Mouse (Mus musculus): ENCODE results near the gene Oard1. TPM values are rescaled to one million over a fixed set of nuclear protein-coding genes. Genes with fewer than 3 reads are reported as not detected.

Gene Oard1
- 18.7 and 22.9 TPM in 2 replicates for total RNA-seq (2021)
- long read RNA-seq, experiment 1, transcript Oard1-201 (6 exons, 1,135 nt) = minor isoform, 6 of 35 reads
- long read RNA-seq, experiment 1, transcript Oard1-202 (6 exons, 1,324 nt) = major isoform, 10 of 35 reads
- long read RNA-seq, experiment 1, partial matches to known transcripts = 1 of 35 reads
- long read RNA-seq, experiment 1, other reads (novel, unspliced or antisense) = 18 of 35 reads
- long read RNA-seq, experiment 2, transcript Oard1-202 (6 exons, 1,324 nt) = major isoform, 14 of 27 reads
- long read RNA-seq, experiment 2, transcript Oard1-201 (6 exons, 1,135 nt) = minor isoform, 6 of 27 reads
- long read RNA-seq, experiment 2, partial matches to known transcripts = 2 of 27 reads
- long read RNA-seq, experiment 2, other reads (novel, unspliced or antisense) = 5 of 27 reads

GRCm38 (mm10) chr17:48409380-48410298, at the start of gene Oard1, which contains the start of gene Nfya:
Gene Oard1 (plus strand): TSS chr17:48410014.
Gene Nfya (minus strand): TSS chr17:48409906.
- DNase-seq = peak; percentile 100

- DNase-seq = no peak
Observed at GRCm38 (mm10) chr17:48360462-48360861, 49.4 kb upstream of the Oard1 start.

GRCm38 (mm10) chr17:48362346-48362745, 47.5 kb upstream of the Oard1 start:
- DNase-seq = no peak

GRCm38 (mm10) chr17:48362966-48363365, 46.8 kb upstream of the Oard1 start:
- DNase-seq = peak; percentile 46

GRCm38 (mm10) chr17:48363421-48363965, 46.3 kb upstream of the Oard1 start:
- DNase-seq = no peak

- DNase-seq = no peak
Observed at GRCm38 (mm10) chr17:48365511-48366155, 44.2 kb upstream of the Oard1 start.

GRCm38 (mm10) chr17:48366806-48367205, 43.0 kb upstream of the Oard1 start:
- no peak for DNase-seq

GRCm38 (mm10) chr17:48371621-48372020, 38.2 kb upstream of the Oard1 start:
- no peak for DNase-seq

- no peak for DNase-seq
Observed at GRCm38 (mm10) chr17:48372987-48373386, 36.8 kb upstream of the Oard1 start.

- DNase-seq = no peak
Observed at GRCm38 (mm10) chr17:48376102-48376501, 33.7 kb upstream of the Oard1 start.

- no peak for DNase-seq
Observed at GRCm38 (mm10) chr17:48379050-48379449, 30.8 kb upstream of the Oard1 start.

GRCm38 (mm10) chr17:48385786-48386461, 23.9 kb upstream of the Oard1 start:
- no peak for DNase-seq

- no peak for DNase-seq
Observed at GRCm38 (mm10) chr17:48388666-48389065, 21.1 kb upstream of the Oard1 start.

GRCm38 (mm10) chr17:48389442-48389841, 20.4 kb upstream of the Oard1 start:
- DNase-seq = no peak

- no peak for DNase-seq
Observed at GRCm38 (mm10) chr17:48391446-48391845, 18.4 kb upstream of the Oard1 start.

- no peak for DNase-seq
Observed at GRCm38 (mm10) chr17:48392616-48393015, 17.2 kb upstream of the Oard1 start.

GRCm38 (mm10) chr17:48401710-48402109, 8.1 kb upstream of the Oard1 start:
- DNase-seq = no peak

- DNase-seq = no peak
Observed at GRCm38 (mm10) chr17:48402751-48403150, 7.1 kb upstream of the Oard1 start.

- no peak for DNase-seq
Observed at GRCm38 (mm10) chr17:48403848-48404247, 6.0 kb upstream of the Oard1 start.

GRCm38 (mm10) chr17:48404706-48405105, 5.1 kb upstream of the Oard1 start:
- DNase-seq = no peak

- DNase-seq = no peak
Observed at GRCm38 (mm10) chr17:48407154-48407553, 2.7 kb upstream of the Oard1 start.

All from adrenal gland, postnatal 14 days (tissue).